Mouse (Mus musculus): Measurements from ENCODE around the gene Txndc2.

DNA sequence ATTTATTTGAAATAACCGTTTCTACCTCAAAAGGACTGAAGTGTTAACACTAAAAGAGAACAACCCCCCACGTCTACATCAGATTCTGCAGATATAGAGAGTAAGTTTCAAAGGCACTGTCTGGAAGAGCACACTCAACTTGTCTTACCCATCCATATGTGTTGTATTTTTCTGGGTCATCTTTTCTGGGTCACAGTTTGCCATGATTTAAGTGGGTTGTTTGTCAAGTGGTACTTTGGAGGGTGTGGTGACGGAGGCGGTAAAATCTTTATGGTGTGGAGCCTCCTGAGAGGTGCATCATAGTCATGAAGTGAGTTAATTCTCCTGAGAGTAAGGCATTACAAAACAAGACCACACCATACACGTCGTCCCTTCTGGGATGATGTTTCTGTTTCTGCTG lies 16.4 kb downstream of the Txndc2 start:
- TF ChIP-seq EP300 (IDR thresholded peaks at IDR 0.05; ENCODE audit: low read depth): no peak
- no peak for TF ChIP-seq CTCF (IDR thresholded peaks at IDR 0.05; ENCODE audit: low read depth)
